Mouse (Mus musculus) embryonic facial prominence, embryonic 14.5 days (tissue): ENCODE data around the gene Dnajb7. TPM values are rescaled to one million over a fixed set of nuclear protein-coding genes. Genes with fewer than 3 reads are reported as not detected.
A peak's percentile ranks its signal among the peaks of the same experiment; 100 is the strongest.

Experiments
- ATAC-seq: fragments of 200-750 bp; cut with Nextera tagmentation; 2 replicates; pipeline ENCODE4 v1.8.0; 2017; ENCODE audit warnings: low read depth, moderate number of reproducible peaks, moderate TSS enrichment
- DNase-seq: peaks from one replicate; pipeline ENCODE4 v3.0.0-alpha.2; 2015; ENCODE audit warnings: low spot score
- H3K27ac ChIP-seq: fragments of 300-500 bp; sonication (generic); replicated peaks from 2 replicates; pipeline ENCODE4 v1.5.1; 2014; ENCODE audit warnings: low read depth, mild to moderate bottlenecking, low read length, moderate library complexity
- H3K27me3 ChIP-seq: fragments of 300-500 bp; sonication (generic); replicated peaks from 2 replicates; pipeline ENCODE4 v1.6.1; 2014; ENCODE audit warnings: low read length; ENCODE audit not compliant: control insufficient read depth, insufficient read depth
- H3K36me3 ChIP-seq: fragments of 300-500 bp; sonication (generic); 2 replicates; pipeline ENCODE4 v1.6.1; 2014; ENCODE audit warnings: low read length, mixed read lengths; ENCODE audit not compliant: control insufficient read depth, insufficient read depth
- H3K4me1 ChIP-seq: fragments of 300-500 bp; sonication (generic); 2 replicates; pipeline ENCODE4 v1.6.1; 2014; ENCODE audit warnings: antibody characterized with exemption, low read length; ENCODE audit not compliant: control insufficient read depth, insufficient read depth
- H3K4me2 ChIP-seq: fragments of 300-500 bp; sonication (generic); 2 replicates; pipeline ENCODE4 v1.6.1; 2014; ENCODE audit warnings: low read depth, mild to moderate bottlenecking, low read length, moderate library complexity, mixed read lengths
- H3K4me3 ChIP-seq: fragments of 300-500 bp; sonication (generic); 2 replicates; pipeline ENCODE4 v1.5.1; 2014; ENCODE audit warnings: low read depth, mild to moderate bottlenecking, low read length
- H3K9ac ChIP-seq: fragments of 300-500 bp; sonication (generic); 2 replicates; pipeline ENCODE4 v1.6.1; 2014; ENCODE audit warnings: low read depth, mild to moderate bottlenecking, low read length, moderate library complexity, mixed read lengths
- H3K9me3 ChIP-seq: fragments of 300-500 bp; sonication (generic); 2 replicates; pipeline ENCODE4 v1.6.1; 2016; ENCODE audit warnings: low read length; ENCODE audit not compliant: control insufficient read depth
- WGBS: fragments of 180-500 bp; shearing (Covaris S2); extraction: QIAGEN DNeasy Blood & Tissue Kit; methylation state at CpG from one replicate; pipeline ENCODE4 v1.1.7; 2014; 5-methylcytosine and 5-hydroxymethylcytosine counted together
- polyA plus RNA-seq: library from polyadenylated mRNA; unstranded; fragments of >200 nt; fragmentation: Nextera tagmentation; extraction: Ambion mirVana; gene quantifications from 2 replicates; pipeline ENCODE4 v1.2.1, GENCODE M21; 2014

The Dnajb7 gene
- polyA plus RNA-seq, 1 experiment from 2014 or later = 0.85 TPM

DNA sequence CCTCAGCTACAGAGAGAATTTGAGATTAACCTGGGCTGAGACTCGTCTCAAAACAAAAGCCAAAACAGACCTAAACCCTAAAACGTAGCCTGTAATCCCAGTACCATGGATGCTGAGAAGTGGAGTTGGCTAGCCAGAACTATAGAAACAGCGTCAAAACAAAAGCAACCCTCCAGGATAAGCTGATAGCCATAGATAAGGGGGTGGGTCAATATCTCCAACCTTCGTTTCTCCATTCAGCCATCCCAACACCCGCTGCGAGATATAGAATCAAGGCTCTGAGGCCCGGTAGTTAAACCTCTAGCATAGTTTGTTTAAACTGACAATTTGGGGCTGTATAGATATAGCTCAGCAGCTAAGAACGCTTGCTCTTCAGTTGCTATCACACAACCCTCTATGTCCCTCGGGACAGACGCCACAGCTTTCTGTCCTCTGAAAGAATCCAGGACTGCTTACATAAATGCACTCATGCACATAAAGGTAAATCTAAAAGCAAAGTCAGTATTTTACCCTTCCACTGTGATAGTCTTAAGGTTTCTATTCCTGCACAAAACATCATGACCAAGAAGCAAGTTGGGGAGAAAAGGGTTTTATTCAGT lies 46.6 kb downstream of the Dnajb7 start:
- Histone ChIP-seq H3K4me2 (peak overlapping the region; percentile 87), H3K4me3 (no peak overlapping the region; the same call in 1 of the 2 replicates), H3K9me3 (no peaks in the 10 kb centered on the region), H3K27ac (peak overlapping the region; percentile 85), H3K36me3 (peaks cover 32% of the 10 kb centered on the region), H3K4me1 (peaks cover 13% of the 10 kb centered on the region), H3K9ac (0 out of 2 replicates have a peak overlapping the region, but pooled peaks have one; percentile 15), H3K27me3 (no peaks in the 10 kb centered on the region)
- WGBS = 41% methylated on average over 10 of the region's 10 CpGs
- ATAC-seq (no peak), DNase-seq (no peak)

DNA sequence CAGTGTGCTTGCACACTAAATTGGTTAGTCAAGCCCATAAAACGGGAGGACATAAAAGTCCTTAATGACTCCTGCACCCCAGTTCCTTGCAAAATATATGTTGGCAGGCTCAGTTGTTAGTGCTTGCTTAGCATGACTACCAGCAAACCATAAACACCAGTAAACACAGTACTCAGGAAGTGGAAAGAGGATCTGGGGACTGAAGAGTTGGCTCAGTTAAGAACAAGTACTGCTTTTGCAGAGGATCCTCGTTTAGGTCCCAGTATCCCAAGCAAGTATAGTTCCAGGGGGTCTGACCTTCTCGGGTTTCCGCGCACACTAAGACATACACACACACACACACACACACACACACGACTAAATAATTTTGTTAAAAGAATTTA lies 47.1 kb downstream of the Dnajb7 start:
- Histone ChIP-seq H3K9me3 (no peaks in the 10 kb centered on the region), H3K4me2 (peak overlapping the region; percentile 87), H3K9ac (0 out of 2 replicates have a peak overlapping the region, but pooled peaks have one; percentile 15), H3K27ac (peak overlapping the region; percentile 85), H3K4me3 (peak overlapping the region; percentile 70), H3K4me1 (peaks cover 13% of the 10 kb centered on the region), H3K27me3 (no peaks in the 10 kb centered on the region), H3K36me3 (peaks cover 27% of the 10 kb centered on the region)
- WGBS = 35% methylated on average over 6 of the region's 6 CpGs
- DNase-seq (no peak), ATAC-seq (peak; percentile 60; the same call in 1 of the 2 replicates)

DNA sequence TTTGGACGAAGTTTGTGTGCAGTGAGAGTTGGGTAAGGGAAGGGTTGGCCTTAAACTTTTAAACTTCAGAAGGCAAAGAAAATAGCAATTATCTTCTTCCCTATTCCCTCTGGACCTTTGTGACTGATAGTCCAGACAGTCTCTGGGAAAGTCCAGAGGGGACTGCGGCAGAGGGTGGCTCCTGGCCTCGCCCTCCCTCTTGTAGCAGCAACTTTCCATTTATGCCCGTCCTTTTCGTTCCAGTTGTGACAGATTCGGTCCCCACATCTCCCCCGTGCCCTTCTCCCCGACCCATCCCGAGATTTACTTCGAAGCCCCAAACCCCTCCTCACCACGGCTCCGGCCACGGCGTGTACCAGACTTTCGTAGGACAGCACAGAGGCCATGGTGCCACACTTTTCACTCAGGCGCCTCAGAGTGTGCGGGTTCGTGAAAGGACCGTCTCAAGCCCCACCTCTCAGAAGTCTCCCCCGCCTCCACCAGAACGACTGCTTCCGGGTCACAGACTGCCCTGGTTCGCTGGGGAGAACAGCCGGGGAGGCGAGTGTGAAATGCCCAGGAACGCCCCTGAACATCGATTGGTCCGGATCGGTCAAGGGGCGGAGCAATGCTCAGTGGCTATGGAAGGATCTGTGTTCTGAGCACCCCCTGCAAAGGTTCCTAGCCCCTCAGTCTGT lies 47.6 kb downstream of the Dnajb7 start, which contains the start of gene Slc25a17:
TSS of gene Slc25a17 (minus strand) at position 468 of the 677 bp plus-strand sequence.
- peak within 1 kb of the TSS; percentile 79 for H3K9ac ChIP-seq

DNA sequence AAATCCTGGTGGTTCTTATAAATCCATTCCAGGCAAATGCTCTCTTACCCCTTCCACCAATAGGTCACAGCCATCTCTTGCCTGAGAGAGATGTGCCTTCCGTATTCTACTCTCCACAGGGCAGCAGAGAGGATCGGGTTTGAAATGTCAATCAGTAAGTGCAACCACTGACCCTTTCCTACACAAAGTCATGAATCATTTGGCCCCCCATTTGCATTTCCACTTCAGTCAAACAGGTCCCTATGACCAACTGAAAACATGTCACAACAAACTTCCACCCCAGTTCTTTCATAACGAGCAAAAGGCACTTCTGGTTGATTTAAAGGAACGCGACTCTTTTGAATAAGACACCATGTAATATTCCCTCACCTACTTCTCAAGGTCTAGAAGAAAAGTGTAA lies 48.7 kb downstream of the Dnajb7 start:
- peaks cover 13% of the 10 kb centered on the region for H3K4me1 ChIP-seq
- H3K27ac ChIP-seq = no peak overlapping the region
- 85% methylated on average over 5 of the region's 5 CpGs for WGBS
- ATAC-seq = no peak
- H3K36me3 ChIP-seq = peaks cover 12% of the 10 kb centered on the region
- peak overlapping the region; percentile 70; the same call in 1 of the 2 replicates for H3K4me3 ChIP-seq
- H3K9ac ChIP-seq = no peak overlapping the region
- peak overlapping the region; percentile 87; the same call in 1 of the 2 replicates for H3K4me2 ChIP-seq
- no peaks in the 10 kb centered on the region for H3K27me3 ChIP-seq
- no peaks in the 10 kb centered on the region for H3K9me3 ChIP-seq
- DNase-seq = no peak

More for the DNA sequence above, 47.6 kb downstream of the Dnajb7 start, which contains the start of gene Slc25a17:
- under 1% methylated on average over 30 of the region's 30 CpGs for WGBS
- peak within 1 kb of the TSS; percentile 87 for H3K4me2 ChIP-seq
- peak within 1 kb of the TSS; percentile 70 for H3K4me3 ChIP-seq
- ATAC-seq (peak; percentile 99), DNase-seq (peak; percentile 98)
- peaks cover 13% of the 10 kb centered on the region for H3K4me1 ChIP-seq
- peaks cover 22% of the 10 kb centered on the region for H3K36me3 ChIP-seq
- no peaks in the 10 kb centered on the region for H3K27me3 ChIP-seq
- H3K27ac ChIP-seq = peak within 1 kb of the TSS; percentile 85
- H3K9me3 ChIP-seq = no peaks in the 10 kb centered on the region

DNA sequence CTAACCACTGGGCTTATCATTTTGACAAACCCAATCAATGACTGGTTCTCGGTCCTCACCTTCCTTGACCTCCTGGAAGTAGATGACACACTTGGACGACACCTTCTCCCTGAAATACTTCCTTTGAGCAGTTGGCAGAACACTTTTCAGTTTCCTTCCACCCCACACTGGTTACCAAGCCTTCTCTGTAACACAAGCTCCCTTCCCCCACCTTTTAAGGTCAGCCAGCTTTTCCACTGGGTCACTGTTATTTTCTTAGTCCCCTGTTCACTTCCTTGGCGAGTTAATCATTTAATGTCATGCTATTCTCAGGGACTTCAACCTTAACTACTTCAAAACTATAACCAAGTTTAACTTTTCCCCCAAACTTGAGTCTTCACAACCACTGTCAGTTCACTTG lies 49.2 kb downstream of the Dnajb7 start:
- Histone ChIP-seq H3K27ac (no peak overlapping the region), H3K36me3 (peaks cover 7% of the 10 kb centered on the region), H3K9me3 (no peaks in the 10 kb centered on the region), H3K9ac (no peak overlapping the region), H3K27me3 (no peaks in the 10 kb centered on the region), H3K4me2 (no peak overlapping the region), H3K4me1 (peaks cover 13% of the 10 kb centered on the region), H3K4me3 (no peak overlapping the region)
- DNase-seq (no peak), ATAC-seq (no peak)
- 82% methylated on average over 3 of the region's 3 CpGs for WGBS

DNA sequence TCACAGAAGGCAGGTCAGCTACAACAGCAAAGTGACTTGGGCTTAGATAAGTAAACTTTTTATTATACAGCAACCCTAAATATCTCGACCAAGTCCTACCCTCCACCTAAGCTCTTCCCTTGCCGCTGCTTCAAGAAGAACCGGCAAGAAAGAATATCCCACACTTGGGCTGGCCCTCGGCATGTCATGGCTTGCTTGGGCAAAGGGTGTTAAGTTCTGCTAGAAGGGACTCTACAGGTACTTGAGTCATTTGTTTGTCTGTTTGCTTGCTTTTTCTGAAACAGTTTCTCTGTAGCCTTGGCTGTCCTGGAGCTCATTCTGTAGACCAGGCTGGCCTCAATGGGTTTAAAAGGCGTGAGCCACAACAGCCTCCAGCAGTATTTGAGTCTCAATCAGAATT lies 51.2 kb downstream of the Dnajb7 start:
- Histone ChIP-seq H3K36me3 (no peaks in the 10 kb centered on the region), H3K9me3 (no peaks in the 10 kb centered on the region), H3K4me2 (no peak overlapping the region), H3K4me3 (no peak overlapping the region), H3K27ac (0 out of 2 replicates have a peak overlapping the region, but pooled peaks have one; percentile 21), H3K27me3 (no peaks in the 10 kb centered on the region), H3K4me1 (peaks cover 13% of the 10 kb centered on the region), H3K9ac (no peak overlapping the region)
- peak; percentile 30 for DNase-seq
- ATAC-seq = no peak
- WGBS = 58% methylated on average over 5 of the region's 5 CpGs

Other genes with a start within 250 kb of the Dnajb7 start
- 24.5 and 28.6 TPM in 2 replicates for gene Mrtfa, start 217.5 kb downstream of the Dnajb7 start, polyA plus RNA-seq
- 1.1 and 2.0 TPM in 2 replicates for gene Mchr1, start 172.8 kb downstream of the Dnajb7 start, polyA plus RNA-seq
- gene Slc25a17, start 47.5 kb downstream of the Dnajb7 start, polyA plus RNA-seq = 102 and 112 TPM in 2 replicates
- gene St13, start 8.2 kb downstream of the Dnajb7 start, polyA plus RNA-seq = 135 and 141 TPM in 2 replicates
- 6.5 and 6.6 TPM in 2 replicates for gene Xpnpep3, start 8.2 kb downstream of the Dnajb7 start, polyA plus RNA-seq
- 490 and 495 TPM in 2 replicates for gene Rbx1, start 58.0 kb upstream of the Dnajb7 start, polyA plus RNA-seq
- gene Ep300, start 177.1 kb upstream of the Dnajb7 start, polyA plus RNA-seq = 20.6 and 22.7 TPM in 2 replicates